Mouse (Mus musculus) gastrocnemius, adult 8-10 months (tissue): ENCODE results near the gene Tspan1. TPM values are rescaled to one million over a fixed set of nuclear protein-coding genes. Genes with fewer than 3 reads are reported as not detected.

Source experiments
- DNase-seq, 2 experiments: peaks; one replicate each; pipeline ENCODE4 v3.0.0; 2022; ENCODE audit warnings: low spot score in 2 of 2
- total RNA-seq, 4 experiments: library from RNA; stranded (reverse); gene quantifications; 2 replicates each; pipeline ENCODE4 v1.2.4; 2022

The Tspan1 gene
- total RNA-seq, 4 experiments from 2014 or later: not detected

DNA sequence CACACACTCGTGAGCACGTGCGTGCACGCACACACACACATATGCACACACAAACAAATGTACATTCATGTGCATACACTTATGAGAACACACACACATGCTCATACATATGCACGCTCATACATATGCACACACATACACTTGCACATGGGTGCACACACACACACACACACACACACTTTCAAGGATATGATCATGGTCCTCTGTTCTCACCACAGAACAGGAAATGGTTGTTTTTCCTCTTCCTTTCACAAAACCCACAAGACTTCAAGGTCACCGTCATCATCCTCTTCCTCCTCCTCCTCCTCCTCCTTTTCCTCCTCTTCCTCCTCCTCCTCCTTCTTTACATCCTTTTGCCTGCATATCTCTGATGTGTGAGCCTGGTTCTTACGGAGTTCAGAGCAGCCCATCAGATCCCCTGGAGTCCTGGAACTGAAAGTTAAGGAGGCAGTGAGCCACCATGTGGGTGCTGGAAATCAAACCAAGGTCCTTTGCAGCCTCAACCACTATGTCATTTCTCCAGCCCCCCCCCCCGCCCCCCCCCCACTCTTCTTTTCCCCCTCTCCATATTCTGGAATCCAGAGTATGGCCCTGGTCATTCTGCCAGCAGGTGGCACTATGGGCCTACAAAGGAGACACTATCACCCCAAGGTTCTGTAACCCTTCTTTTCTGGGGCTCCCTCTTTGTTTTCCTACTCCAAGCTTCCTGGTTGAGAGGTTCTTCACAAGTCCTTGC, 1.4 kb upstream of the Tspan1 start:
- peak in 1 of 2 experiments; percentile 44 for DNase-seq

DNA sequence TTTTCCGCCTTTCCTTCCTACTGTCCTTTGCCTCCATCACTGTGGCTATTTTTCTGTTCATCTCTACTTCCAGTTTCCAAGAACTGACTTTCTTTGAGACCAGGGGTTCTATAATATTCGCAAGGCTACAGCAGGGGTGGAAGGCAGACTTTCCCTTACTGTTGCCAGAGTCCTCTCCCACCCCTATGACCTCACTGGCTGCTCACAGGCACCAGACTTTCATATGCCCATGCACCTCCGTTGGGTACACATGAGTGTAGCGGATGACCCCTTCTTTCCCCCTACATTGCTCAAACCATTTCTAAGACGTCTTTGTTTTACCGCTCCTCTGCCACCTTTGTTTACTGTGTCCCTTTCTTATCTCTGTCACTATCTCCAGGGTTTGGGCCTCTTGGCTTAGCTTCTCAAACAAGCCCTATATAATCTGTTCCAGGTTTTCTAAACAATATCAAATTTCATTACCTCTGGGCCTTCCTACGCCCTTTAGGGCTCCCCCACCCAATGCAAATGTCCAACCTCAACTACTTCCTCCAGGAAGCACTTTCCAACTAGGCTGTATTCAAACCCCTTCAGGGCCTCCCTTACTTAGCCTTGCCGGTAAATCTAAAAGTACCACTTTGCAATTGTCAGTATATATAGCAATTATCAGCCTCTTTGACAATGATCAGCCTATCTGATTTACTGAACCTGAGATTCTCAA, 1.5 kb downstream of the Tspan1 start:
- no peak for DNase-seq

DNA sequence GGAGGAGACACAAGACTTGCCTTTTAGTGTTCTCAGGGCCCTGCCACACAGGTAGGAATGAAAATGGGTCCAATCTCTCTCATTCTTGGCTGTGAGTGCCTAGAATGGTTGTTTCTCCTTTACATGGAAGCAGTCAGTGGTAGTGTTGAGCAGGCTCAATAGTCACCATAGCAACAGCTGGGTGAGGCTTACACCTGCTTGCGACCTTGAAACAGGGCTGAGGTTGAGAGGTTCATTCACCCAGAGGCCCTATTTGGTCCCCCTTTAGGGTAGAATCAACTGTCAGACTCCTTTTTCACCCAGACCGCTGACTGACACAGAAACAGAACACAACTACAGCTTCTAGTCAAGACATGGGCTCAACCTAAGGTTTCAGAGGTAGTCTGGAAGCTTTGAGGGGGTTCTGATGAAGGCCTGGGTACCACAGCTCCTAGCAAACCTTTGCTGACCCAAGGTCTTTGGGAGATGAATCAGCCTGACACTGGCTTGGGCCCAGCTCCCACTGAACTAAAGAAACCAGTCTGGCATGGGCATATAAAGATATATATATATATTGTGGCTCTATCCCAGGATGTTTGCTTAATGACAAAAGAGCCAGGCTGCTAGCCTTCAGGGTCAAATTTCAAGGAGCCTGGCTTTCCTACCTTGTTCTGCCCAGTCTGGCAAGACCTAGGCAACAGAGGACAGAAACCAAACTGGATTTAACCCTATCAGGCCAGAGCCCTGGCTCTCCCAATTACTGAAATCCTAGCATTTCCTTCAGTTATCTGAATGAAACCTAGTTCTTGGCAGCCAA, 2.4 kb downstream of the Tspan1 start:
- no peak for DNase-seq

DNA sequence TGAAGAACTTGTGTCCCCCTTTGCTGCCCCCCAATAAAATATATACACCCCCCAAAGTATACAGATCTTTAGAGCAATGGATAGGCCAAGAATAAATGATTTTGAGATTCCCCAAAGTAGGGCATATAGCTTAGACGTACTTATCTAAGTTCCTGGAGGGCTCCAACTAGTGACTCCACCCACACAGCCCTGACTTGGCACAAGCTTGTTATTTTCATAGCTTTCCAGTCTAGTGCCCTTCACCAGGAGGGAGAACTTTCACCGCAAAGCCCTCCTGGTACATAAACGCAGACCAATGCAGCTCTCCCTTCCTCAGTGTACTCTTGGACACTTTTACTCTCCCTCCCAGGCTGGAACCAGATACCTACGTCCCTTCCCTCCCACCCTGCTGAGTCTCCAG, 5.3 kb downstream of the Tspan1 start:
- DNase-seq: no peak

DNA sequence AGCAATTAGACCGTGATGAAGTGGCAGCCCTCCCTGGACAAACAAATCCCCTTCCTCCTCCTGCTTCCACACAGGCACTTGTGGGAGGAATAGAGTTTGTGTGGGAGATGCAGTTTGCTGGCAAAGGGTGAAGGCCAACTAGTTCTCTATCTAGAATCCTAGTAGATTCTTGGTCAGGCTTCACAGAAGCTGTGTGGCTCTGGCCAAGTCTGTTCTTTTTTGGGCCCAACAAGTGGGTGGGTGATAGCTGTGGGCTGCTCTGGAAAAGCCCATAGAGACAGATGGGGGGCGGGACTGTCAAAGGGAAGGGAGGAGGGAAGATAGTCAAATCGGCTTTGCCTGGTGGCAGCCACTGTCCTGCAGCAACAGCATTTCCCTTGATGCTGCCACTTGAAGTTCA, 6.6 kb downstream of the Tspan1 start:
- no peak for DNase-seq

DNA sequence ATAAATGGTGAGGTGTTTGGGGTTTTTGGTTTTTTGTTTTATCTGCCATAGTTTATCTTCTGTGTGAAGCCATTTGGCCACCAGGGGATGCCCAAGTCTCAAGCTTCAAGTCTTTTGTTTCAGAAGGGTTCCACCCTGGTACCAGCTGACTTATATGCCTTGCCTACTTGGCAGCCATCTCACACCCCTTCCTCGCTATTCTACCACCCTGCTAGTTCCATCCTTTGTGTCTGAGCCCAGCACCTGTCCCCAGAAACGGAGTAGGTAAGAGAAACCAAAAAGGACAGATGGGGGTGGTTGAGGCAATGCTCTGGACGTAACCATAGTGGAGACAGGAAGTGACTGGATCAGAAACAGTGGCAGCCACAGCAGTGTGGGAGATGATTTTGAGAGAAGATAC, 7.5 kb downstream of the Tspan1 start:
- no peak for DNase-seq

DNA sequence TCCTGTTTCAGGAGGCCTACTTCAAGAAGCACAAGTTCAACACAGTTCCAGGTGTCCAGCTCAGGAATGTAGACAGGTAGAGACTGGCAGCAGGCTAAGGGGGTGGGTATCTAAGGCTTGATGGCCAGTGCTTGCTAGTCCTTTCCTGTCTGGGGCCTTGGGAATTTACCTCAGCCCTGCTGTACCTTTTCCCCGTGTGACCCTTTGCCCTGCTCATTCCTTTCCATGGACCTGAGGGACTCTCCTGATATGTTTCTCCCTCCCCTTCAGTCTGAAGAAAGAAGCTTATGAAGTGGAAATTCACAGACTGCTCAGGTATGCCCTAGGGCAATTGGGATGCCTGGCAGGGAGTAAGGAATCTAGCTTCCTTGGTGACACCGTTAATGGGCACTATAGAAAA, 9.5 kb downstream of the Tspan1 start:
- DNase-seq: no peak

DNA sequence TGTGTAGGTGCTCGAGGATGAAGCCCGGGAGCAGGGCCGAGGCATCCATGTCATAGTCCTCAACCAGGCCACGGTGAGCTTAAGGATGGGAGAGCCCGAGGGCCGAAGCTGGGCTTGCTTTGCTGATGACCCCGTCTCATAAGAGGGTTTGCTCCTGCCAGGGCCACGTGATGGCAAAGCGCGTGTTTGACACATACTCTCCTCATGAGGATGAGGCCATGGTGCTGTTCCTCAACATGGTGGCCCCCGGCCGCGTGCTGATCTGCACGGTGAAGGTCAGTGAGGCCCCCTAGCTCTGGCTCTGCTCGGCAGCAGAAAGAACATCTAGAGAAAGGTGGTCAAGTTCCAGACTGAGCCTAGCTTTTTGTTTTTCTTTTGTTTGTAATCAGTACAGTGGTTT, 14.7 kb downstream of the Tspan1 start:
- no peak for DNase-seq

DNA sequence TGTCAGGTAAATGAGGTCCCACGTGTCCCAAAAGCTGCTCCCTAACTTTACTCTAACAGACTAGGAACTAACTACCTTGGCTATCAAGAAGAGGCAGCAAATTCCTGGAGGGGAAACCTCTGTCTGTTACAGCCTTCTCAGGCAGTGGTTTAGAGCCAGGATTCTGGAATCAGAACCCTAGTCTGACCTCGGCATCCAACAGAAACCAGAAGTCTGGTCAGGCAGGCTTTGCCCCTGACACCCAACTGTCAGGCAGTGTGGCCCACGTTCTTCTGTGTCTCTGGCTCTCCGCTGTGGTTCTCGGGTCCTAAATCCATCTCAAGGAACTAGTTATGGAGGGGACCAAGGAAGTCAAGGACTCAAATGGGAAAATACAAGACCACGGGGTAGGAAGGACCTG, 16.2 kb downstream of the Tspan1 start, which contains the start of gene Lurap1:
Gene Lurap1, minus strand, starts transcription at position 101 of the 400 bp plus-strand sequence.
- no peak for DNase-seq

DNA sequence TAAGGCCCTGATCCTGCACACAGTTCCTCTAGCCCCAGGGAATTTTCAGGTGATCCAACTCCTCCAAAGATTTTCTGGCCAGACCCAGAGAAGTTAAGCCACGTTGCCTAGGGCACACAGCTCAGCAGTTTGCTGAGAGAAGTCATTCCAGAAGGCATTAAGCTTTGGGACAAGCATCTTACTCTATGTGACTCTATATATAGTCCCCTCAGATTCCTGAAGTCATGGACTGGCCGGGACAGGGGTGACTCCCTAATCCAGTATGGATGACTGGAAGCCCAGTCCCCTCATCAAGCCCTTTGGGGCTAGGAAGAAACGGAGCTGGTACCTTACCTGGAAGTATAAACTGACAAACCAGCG, 16.6 kb downstream of the Tspan1 start:
- no peak for DNase-seq

DNA sequence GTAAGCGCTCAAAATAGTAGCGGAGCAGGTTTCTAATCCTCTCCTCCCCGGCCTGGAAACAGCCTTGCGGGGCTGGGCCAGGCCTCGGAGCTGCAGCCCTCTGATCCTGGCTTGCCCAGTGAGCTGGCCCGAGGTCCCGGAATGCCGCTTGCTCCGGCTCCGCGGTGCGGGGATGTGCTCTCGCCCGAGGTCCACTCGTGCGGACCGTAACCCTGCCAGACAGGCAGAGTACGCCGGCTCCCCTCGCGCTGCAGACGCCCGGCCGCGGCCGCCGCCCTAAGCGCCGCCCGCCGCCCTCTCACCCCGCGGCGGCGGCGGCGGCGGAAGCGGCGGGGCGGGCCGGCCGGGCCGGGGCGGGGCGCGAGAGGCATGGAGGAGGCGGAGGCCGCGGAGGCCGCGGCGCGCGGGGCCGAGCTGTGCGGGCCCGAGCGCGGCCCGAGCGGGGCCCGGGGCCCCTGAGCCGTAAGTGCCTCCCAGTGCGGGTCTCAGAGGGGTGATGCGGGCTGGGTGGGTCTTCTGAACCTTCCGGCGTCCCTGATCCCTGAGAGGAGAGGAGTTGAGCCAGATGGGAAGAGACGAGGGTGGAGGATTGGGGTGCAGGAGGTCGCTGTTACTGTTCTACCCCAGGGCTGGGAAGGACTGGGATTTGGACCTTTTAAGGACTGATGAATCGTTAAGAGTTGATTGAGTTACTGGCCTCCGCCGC, 17.1 kb downstream of the Tspan1 start:
- DNase-seq: peak; percentile 17 to 40

DNA sequence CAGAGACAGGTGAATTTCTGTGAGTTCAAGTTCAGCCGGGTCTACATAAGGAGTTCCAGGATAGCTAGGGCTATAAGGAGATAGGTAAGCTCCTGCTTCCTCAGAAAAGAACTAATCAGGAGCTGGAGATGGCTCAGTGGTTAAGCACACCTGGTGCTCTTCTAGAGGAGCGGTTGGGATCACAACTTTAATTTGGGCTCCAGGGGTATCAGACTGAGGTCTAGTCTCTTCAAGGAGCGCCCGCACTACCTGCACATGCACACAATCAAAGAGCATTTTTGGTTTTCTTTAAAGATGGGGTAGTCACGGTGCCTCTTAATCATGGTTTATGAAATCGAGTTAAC, 17.6 kb downstream of the Tspan1 start:
- no peak for DNase-seq

DNA sequence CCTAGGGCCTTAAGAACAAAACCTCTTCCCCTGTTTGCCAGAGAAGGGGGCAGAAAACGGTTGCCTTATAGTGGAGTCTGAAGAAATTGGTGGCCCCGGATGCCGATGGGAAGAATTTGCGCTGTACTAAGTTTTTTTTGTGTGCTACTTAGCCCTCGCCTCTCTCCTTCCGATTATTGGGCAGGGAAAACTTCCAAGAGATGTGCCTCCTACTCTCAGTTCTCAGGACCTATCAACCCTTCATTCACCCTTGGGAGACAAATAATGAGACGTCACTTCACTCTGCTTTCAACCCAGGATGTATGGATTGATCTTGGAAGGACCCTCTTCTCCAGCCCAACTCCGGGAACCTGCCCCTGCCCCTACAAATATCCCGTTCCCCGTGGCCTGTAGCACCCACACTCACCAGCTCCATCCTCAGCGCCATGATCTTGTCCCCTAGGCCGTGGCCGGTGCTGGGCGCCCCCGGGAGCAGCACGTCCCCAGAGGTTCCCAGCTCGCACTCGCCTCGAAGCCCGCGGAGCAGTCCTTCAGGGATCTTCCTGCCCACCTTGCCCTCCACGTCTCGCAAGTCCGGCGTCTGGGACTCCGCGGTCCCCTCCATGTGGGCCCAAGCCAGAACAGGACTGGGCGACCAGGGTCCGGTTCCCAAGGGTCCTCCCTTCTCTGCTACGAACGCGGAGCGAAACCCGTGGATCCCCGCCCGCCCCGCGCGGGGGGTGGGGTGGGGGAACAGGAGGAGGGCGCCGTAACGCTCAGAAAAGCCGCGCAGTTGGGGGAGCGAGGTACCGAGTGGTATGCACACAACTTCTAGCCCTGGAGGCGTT, 23.3 kb downstream of the Tspan1 start:
- DNase-seq: peak; percentile 50 to 53

DNA sequence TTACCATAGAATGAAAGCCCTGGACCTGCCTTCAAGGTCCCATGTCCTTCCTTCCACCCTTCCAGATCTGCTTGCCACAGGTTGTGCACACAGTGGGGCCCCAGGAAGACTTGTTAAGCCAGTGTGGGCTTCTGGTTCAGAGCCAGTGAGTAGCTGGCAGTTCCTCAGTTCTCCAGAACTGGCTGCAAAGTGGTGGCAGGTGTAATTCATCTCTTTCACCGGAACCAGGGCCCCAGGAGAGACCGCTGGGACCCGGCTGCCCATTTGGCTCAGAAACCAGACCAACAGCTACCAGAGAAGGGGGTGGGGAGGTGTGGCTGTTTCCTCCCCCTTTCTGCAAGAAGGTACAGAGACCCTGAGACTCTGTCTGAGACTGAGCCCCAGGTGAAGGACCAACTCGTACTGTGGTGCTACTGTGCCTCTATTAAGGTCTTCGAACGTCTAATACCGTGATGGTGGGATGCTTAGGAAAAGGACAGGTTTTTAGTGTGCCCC, 24.0 kb downstream of the Tspan1 start:
- peak; percentile 9 to 19 for DNase-seq

DNA sequence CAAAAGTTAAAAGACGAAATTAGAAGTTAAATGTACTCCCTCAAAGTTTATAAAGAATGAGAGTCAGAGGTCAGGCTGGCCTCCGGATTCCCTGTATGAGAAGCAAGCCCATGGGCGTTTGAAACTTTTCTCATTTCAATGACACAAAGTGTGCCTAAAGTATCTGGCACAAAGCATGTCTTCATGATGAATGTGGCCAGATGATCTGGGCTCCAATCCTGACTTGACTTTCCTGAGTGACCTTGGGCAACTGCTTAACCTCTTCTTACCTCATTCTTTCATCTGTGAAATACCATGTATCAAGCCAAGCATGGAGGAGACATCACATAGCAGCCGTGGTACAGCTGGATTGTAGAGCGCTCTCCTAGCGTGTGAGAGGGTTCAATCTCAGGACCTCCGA, 25.1 kb downstream of the Tspan1 start:
- DNase-seq: no peak

DNA sequence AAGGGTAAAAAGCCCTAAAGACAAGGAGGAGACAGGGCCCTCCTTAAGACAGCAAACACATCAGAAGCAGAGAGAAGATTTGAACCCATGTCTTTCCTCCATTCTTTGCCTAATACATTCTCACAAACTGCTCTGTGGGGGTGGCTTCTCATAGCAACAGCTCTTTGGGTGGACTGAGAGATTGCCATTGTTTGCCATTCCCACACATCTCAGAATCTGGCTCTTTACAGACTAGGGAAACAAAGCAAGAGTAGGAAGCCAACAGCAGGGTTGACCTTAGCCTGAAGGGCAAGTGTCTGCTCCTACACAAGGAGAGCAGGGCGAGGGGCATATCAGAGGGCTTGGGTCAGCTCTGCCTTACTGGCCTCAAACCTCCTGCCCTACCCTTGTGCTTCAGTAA, 25.7 kb downstream of the Tspan1 start:
- DNase-seq: no peak

DNA sequence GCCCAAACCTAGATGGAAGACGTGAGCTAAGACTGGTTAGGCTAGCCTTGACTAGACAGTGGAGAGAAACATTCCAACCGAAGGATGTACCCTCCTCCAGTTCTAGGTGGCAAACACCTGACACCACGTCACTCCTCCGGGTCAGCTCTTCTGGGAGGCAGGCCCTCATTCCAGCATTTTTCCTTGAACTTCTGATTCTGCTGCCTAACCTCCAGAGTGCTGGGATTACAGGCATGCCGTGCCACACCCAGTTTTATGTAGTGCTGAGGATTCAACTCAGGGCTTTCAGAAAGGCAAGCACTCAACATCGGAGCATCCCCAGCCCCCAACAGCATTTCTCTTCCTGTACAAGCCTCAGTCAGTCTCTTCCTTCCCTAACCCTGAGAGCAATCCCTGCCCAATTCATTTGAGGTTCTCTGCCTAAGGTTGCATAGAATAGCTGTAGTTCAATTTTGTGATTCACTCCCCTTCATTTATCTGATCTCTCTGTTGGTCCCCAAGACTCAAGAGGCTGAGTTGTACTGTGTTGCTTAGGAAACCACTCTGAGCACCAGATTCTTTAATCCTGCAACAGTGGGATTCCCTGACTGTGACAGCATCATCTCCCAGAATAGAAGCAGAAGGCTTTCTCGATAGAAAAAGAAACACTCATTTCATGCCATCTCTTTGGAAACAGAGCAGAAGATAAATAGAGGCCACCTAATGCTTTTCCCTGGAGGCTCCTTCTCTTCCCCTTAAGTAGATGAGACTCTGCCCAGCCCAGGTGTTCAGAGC, 26.4 kb downstream of the Tspan1 start:
- DNase-seq: no peak

DNA sequence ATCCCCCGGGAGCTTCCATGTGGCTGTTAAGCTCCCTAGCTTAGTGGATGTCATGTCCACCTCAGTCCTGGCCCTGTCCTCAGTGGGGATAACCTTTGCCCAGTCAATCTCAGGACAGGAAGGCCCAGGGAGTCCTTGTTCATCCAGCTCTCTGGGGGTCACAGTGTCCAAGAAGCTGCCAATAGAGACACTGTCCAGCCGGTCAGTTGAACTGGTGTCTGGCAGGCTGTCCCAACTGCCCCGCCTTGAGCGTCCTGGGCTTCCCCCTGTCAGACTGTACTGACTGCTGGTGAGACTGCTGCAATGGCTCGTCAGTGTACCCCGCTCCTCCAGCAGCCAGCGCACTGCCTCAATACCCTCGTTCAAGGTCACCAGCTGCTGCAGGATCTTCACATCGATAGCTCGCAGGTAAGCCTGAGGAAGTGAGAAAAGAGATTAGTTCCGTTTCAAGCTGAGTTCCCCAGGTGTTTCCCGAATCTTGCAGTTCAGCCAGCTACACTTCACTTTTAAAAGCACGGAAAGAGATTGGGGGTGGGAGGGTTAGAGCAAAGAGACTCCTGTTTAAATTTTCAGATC, 29.9 kb downstream of the Tspan1 start:
- no peak for DNase-seq

DNA sequence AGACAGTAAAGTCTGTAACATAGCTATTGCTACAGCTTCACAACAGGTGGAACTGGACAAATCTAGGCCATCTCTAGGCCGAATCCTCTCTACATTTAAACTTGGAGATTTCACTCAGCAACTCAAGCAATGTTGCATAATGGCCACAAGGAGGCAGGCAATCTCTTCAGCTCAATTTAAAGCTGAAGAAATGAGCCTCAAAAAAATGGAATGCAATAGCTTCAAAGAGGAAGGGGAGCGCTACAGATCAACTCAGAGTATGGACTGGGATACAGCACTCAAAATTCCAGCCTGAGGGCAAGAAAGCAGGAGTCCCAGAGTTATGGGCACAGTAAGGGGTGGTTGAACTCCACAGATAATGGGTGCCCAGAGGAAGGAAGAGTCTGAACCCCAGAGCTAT, 32.4 kb downstream of the Tspan1 start:
- DNase-seq: no peak

DNA sequence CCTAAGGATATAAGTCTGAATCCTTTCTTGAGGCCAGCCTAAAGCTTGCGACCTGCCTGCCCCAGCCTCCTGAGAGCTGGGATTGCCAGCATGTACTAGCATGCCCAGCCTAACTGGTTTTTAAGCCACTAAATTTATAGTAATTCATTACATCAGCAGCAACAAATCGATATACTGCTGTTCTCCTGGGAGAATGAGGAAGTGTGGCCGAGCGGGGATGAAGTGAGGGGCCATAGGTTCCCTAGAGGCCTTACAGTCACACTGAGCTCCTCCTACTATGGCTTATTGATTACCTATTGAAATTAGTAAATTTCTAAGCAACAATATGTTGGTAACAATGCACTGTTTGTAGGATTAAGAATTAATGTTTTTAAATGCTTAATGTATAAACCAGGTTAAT, 34.3 kb downstream of the Tspan1 start:
- DNase-seq: no peak
